Mouse (Mus musculus) gastrocnemius, postnatal 4 days (tissue): Measurements from ENCODE around the gene Rpl27a. TPM values are rescaled to one million over a fixed set of nuclear protein-coding genes. Genes with fewer than 3 reads are reported as not detected.
A peak's percentile ranks its signal among the peaks of the same experiment; 100 is the strongest.

Experiments
- DNase-seq, 2 experiments: peaks; one replicate each; pipeline ENCODE4 v3.0.0; 2021 to 2022; ENCODE audit warnings: low spot score in 2 of 2, mixed read lengths in 2 of 2
- long read RNA-seq, 2 experiments: library from polyadenylated mRNA; stranded (forward); transcript quantifications; one replicate each; pipeline ENCODE4 v2.0.0; 2021
- total RNA-seq, 2 experiments: library from RNA; stranded (reverse); gene quantifications; 2 replicates each; pipeline ENCODE4 v1.2.3; 2021

Rpl27a gene
- 100 to 1,000 TPM; 188 to 197 TPM for total RNA-seq
- long read RNA-seq, experiment 1, transcript Rpl27a-203 (5 exons, 1,158 nt), result major isoform, 157 of 167 reads
- long read RNA-seq, experiment 1, partial matches to known transcripts, result 4 of 167 reads
- long read RNA-seq, experiment 1, other reads (novel, unspliced or antisense), result 6 of 167 reads
- long read RNA-seq, experiment 2, transcript Rpl27a-203 (5 exons, 1,158 nt), result major isoform, 190 of 197 reads
- long read RNA-seq, experiment 2, partial matches to known transcripts, result 4 of 197 reads
- long read RNA-seq, experiment 2, other reads (novel, unspliced or antisense), result 2 of 197 reads

DNA sequence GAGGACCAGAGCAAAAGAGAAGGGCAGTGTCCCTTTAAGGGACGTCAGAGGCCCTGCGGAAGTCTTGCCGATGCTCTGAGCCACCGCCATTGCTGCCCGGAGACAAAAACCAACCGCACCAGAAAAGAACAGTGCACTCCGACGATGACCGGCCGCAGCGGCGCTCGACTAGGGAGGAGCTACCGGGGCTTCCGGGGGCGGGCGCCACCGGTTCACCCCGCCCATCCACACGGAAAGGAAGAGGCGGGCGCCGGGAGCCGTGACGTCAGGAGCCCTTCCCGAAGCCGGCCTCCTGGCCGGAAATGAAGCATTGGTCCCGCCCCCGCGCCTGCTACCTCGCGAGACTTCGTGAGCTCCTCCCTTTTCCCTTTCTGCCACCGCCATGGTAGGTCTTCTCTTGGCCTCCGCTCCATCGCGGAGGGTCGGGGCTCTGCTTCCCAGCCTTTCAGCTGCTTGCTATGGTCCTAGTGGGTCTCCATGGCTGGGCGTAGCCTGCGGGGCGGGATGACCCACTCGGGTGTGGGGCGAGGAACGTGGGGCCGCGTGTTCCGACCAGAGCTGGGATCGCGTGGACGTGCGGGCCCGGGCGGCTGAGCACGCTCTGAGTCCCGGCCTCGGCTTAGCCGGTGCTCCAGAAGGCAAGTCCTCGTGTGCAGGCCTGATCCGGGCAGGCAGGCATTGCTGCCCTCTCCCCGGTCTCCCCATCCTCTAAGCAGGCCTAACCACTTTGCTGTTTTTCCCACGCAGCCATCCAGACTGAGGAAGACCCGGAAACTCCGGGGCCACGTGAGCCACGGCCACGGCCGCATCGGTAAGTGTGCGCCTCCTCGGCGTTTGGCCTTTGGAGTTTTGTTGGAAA is at the start of gene Rpl27a:
Gene Rpl27a (plus strand): TSS at position 310 of the 859 bp plus-strand sequence.
- DNase-seq, result peak; percentile 98 to 99

- no peak for DNase-seq
These were observed 48.2 kb upstream of the Rpl27a start for GRCm38 (mm10) chr7:109470700-109471099.

DNA sequence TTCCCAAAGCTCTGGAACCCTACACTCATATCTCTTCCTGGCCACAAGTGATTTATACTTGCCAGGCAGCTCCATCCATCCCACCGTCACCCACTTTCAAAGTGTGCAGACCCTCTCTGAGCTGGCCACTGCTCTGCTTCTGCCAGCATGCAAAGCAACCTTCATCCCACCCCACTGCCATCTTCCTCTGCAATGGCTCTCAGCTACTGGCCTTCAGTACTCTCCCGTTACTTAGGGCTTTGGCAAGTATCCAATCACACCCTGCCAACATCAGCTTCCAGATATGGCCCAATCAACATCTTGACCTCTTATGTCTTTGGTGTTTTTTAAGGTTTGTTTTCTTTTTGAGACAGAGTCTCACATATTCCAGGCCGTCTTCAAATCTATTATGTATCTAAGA is 41.0 kb upstream of the Rpl27a start:
- no peak for DNase-seq

GRCm38 (mm10) chr7:109480765-109481197 is 38.2 kb upstream of the Rpl27a start:
- DNase-seq, result no peak

GRCm38 (mm10) chr7:109484221-109484620 is 34.7 kb upstream of the Rpl27a start:
- no peak for DNase-seq

- no peak for DNase-seq
These were observed 26.2 kb upstream of the Rpl27a start for GRCm38 (mm10) chr7:109492616-109493318.

DNA sequence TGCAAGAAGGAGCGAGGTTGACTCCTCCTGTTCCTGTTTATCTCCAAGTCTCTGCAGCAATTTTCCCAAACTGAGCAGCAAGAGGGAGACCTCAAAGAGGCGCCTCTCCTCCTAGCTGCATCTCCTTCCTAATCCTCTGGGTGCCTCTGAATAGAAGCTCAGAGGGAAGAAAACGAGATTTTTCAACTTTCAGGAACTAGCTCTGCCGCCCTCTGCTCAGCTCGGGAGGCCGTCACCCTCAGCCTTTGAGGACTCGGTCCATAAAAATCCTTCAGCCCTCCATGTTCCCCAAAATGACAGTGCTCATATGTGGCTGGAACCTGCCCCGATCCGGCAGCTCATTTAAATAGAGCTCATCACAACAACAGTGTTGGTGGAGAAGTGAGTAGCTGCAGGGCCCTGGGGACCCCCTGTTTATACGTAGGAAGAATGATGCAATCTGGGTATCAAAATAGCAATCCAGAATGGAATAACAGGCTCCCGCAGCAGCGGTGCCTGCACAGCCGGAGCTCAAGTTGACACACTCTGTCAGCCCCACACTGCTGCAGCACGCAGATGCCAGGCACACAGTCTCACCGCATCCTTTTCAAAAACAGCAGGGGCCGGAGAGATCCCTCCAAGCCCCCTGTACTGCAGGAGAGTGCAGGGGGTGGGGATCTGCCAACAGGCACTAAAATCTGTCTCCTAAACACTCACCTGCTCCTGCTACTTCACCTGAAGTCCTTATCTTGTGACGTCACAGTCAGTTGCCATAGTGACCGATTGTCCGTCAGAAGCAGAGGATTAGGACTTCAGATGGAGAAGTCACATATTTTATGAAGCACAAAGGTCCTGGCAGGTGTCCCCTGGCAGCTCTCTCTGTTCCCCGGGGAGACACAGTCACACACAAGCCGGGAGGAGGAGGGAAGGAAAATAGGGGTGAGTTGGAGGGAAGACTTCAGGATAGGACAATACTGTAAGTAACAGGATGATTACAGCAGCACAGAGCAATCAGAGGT is 25.3 kb upstream of the Rpl27a start:
- no peak for DNase-seq

GRCm38 (mm10) chr7:109497507-109497906 is 21.4 kb upstream of the Rpl27a start:
- no peak for DNase-seq

GRCm38 (mm10) chr7:109507119-109507518 is 11.8 kb upstream of the Rpl27a start:
- DNase-seq, result no peak

DNA sequence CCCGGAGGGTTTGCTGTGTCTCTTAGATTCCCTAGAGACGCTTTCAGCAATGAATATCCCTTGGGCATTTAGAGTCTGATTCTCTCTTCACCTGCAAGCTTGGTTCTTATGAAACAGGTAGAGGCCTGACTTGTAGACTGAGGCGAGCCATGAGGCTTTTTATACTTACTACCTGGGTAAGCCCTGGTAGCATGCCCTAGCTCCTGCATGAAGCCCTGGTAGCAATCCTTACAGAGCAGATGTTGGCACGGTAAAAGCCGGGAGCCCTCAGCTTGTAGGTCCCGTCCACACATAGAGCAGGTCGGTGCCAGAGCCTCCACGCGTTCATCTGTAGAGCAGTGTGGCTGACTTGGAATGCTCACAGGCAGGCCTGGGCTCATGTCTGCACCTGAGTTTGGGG is 11.4 kb upstream of the Rpl27a start:
- DNase-seq, result no peak

DNA sequence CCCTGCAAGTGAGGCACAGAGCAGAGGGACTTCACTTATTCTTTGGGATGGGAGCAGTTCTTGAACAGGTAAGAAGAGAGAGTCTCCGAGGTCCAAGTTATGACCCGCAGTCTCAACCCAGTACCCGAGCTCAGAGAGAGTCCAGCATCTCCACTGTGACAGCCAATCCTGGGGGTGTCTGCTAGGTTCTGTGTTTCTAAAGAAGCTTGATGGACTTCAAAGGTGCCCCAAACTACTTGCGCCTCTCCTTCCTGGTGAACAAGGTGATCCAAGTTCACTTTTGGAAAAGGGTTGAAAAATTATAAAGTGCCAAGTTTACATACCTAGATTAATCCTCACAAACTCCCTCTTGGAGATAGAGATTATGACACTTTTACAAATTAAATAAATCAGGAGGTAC is 10.9 kb upstream of the Rpl27a start, which contains the start of gene Trim66:
Gene Trim66 (minus strand): TSS at position 101 of the 400 bp plus-strand sequence.
- no peak for DNase-seq

GRCm38 (mm10) chr7:109510799-109511198 is 8.1 kb upstream of the Rpl27a start:
- no peak for DNase-seq

- DNase-seq, result no peak
These were observed 7.1 kb upstream of the Rpl27a start for GRCm38 (mm10) chr7:109511838-109512237.

GRCm38 (mm10) chr7:109516500-109516899 is 2.4 kb upstream of the Rpl27a start:
- DNase-seq, result no peak

DNA sequence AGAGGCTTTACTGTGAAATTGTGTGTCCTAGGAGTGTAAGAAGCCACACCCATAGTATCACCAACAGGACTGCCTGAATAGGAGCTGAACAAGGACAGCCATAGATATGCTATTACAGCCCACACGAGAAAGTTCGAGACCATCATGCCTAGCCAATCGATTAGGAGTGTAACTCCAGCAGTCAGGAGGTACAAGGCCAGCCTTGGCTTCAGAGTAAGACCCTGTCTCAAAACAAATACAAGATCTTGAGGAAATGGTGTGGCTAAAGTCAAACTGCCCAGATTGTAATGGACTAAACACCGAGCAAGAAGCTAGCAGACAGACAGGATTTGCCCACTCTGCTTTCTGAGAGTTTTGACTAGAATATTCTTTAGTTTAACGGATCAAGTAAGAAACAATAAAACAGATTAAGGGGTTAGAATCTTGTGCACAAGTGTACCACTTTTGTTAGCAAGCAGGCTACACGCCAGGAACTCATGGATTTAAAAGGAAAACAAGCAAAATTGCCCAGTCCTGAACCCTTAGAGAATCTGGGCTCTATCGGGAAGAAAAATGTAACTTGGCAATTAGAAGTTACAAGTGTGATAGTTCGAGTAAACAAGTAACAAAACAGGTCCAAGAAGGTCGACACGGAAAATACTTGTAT is 788 bp upstream of the Rpl27a start:
- no peak for DNase-seq

GRCm38 (mm10) chr7:109519936-109520335 is 989 bp downstream of the Rpl27a start:
- no peak for DNase-seq

DNA sequence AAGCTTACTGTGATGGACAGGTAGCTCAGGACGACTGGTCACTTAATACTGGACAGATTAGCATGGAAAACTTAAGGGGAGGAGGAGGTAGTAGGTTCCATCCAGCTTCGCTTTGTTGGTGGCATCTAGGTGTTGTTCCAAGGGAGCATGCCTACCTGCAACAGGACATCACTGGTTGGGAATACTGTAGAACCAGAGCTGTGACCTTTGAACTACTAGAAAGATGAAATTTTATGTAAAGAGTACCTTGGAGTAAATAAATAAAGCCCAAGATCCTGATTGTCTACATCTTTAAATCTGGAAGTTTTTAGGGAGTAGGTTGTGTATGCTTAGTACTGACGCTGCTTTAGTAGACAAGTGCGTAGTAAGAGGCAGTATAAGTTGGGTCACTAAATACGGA is 3.1 kb downstream of the Rpl27a start:
- no peak for DNase-seq

GRCm38 (mm10) chr7:109523304-109523703 is 4.4 kb downstream of the Rpl27a start:
- no peak for DNase-seq

- no peak for DNase-seq
These were observed 4.9 kb downstream of the Rpl27a start for GRCm38 (mm10) chr7:109523741-109524441.
